Mouse (Mus musculus): ENCODE measurements around the gene Fbxo44.

GRCm38 (mm10) chr4:148128241-148128640 is 32.0 kb downstream of the Fbxo44 start:
- no peak for TF ChIP-seq CTCF (IDR thresholded peaks at IDR 0.05; ENCODE audit: control insufficient read depth, insufficient read depth, low read length)
- no peak for TF ChIP-seq POLR2A (IDR thresholded peaks at IDR 0.05; ENCODE audit: borderline replicate concordance, control insufficient read depth, low read depth, low read length)

All from bone marrow, adult 2 months (tissue).